Mouse (Mus musculus): ENCODE results near the gene Spata17.

GRCm38 (mm10) chr1:187011601-187012000 is 203.7 kb downstream of the Spata17 start:
- TF ChIP-seq CTCF (IDR thresholded peaks at IDR 0.05; ENCODE audit: control insufficient read depth, insufficient read depth, low read length), result no peak
- no peak for TF ChIP-seq POLR2A (IDR thresholded peaks at IDR 0.05; ENCODE audit: borderline replicate concordance, control insufficient read depth, low read depth, low read length)
